Mouse (Mus musculus) cerebellum, postnatal 4 days (tissue): Measurements from ENCODE around the gene Vezf1.
A peak's percentile ranks its signal among the peaks of the same experiment; 100 is the strongest.

Source experiments
- DNase-seq, 2 experiments: peaks; one replicate each; pipeline ENCODE4 v3.0.0; 2022; ENCODE audit warnings: low spot score in 2 of 2, mixed read lengths in 1 of 2

Vezf1 gene

DNA sequence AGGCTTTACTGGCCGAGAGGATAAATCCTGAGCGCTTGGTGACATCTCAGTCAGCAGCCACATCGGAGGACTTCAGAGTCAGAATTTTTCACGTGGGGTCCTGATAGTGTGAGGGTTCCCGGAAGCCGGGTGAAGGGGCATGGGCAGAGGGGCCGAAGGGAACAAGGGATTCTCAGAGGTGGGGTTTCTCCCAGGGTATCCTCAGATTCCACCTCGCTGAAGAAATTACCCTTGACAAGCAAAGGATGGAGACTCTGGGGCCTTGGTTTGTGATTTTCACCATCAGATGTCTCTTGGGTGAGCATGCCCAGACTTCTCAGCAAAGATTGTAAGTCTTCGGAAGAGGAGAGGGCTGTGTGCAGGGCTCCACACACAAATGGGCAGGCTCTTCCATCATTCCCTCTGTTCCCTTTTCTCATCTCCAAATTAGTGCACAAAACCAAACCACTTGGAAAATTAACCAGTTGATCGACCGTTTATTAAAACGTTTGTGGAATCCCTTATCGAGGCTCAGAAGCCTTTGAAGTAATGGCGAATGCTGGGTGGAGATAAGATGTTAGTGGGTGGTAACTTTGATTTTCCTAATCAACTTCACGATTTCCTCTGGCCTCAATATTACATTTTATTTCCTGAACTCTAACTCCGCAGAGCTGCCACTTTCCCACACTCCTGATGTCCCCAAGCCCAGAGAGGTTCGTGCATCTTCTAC is 30.1 kb downstream of the Vezf1 start, which contains the start of gene Cuedc1:
Gene Cuedc1 (plus strand): TSS at position 38 of the 709 bp plus-strand sequence.
- DNase-seq: no peak

DNA sequence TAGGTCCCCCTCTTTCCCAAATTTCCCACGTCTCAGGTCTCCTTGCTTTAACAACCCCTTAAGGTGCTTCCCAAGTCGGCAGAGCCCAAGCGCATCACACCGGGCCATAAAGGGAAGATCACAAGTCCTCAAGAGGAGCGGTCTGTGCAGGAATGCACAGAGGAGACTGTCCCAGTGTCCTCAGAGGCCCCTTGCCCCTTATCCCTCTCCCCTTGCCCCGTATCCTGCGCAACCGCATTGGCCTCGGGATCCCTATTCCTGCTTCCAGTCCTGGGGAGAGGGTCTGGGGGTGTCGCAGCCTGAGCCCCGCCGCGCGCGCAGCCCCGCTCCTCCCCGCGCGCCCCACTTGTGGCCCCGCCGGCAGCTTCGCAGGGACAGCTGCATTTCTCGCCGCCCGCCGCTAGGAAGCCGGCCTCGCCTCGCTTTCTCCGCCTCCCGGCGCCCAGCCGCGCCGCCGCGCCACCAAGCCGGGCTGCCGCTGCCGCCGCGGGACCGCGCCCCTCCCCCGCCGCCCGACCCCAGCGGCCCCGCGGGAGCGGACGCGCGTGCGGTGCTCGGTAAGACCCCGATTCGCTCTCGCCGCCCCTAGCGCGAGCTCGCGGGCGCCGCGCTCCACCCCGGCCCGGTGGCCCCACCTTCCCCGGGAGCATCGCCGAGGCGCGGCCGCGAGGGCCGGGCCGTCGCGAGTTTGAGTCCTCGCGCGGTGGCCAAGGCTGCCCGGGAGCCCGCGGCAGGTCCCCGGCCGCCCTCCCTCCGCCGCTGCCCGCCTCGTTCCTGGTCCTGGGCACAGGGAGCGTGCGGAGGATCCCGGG is 30.9 kb downstream of the Vezf1 start:
- peak; percentile 59 to 78 for DNase-seq

DNA sequence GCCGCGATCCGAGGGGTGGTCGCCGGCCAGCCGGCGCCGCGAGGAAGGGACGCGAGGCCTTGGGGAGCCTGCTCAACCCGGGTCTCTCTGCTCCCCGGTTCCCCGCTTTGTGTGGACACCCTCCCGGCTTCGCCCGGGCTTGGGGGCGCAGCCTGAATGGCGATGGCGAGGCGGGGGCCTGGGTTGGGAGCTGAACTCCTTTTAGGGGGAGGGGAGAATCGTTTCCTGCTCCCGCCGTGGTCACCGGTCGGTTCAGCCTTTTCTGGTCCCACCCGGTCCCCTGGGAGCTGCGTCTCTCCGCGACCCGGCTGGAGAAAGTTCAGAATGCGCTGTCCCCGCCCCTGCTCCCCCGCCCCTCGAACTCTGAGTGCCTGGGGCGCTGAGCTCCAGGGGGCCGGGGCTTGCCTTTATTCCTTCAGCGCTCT is 31.5 kb downstream of the Vezf1 start:
- peak; percentile 32 to 39 for DNase-seq

DNA sequence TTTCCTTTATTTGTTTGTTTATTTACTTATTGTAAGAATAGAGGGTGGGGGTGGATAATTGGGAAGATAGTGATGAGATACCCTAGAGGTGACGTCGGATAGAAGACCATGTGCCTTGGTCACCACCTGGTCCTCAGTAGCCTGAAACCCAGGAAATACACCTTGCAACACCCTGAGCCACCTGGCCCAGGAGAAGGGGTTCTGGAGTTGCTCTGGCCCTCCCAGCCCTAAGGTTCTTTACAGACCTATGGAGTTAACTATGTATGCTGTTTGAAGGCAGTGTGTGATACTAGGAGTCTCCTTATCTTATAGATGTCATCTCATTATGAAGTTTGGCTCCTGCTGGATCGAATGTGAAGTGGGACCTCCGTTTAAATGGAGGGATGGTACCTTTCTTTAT is 32.1 kb downstream of the Vezf1 start:
- no peak for DNase-seq

DNA sequence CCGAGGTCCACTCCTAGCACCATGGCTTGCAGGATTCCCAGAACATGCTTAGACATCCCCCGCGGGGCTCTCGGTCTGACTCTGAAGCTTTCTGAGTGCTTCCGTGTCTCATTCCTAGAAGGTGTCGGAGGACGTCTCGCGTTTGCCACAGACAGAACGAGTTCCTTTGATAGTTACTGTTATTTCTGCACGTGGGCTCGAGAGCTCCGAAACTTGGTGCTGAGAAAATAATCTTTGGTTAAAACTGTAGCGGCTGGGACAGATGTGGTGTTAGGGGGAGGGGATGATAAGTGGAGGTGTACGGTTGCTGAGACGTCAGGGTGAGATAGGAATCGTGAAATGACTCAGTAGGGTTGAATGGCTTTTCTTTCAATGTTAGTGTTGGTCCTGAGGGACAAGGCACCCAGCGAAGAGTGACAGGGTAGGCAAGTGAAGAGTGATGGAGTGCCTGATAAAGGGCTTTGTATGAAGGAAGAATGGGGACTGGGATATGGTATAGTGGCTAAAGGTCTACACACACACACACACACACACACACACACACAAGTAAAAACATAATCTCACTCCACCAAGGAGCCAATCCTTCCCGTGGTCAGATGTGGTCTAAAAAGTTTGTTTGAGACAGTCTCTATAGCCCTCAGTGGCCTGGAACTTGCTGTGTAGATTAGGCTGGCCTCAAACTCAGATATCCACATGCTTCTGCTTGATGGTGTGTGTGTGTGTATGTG is 35.3 kb downstream of the Vezf1 start:
- no peak for DNase-seq

DNA sequence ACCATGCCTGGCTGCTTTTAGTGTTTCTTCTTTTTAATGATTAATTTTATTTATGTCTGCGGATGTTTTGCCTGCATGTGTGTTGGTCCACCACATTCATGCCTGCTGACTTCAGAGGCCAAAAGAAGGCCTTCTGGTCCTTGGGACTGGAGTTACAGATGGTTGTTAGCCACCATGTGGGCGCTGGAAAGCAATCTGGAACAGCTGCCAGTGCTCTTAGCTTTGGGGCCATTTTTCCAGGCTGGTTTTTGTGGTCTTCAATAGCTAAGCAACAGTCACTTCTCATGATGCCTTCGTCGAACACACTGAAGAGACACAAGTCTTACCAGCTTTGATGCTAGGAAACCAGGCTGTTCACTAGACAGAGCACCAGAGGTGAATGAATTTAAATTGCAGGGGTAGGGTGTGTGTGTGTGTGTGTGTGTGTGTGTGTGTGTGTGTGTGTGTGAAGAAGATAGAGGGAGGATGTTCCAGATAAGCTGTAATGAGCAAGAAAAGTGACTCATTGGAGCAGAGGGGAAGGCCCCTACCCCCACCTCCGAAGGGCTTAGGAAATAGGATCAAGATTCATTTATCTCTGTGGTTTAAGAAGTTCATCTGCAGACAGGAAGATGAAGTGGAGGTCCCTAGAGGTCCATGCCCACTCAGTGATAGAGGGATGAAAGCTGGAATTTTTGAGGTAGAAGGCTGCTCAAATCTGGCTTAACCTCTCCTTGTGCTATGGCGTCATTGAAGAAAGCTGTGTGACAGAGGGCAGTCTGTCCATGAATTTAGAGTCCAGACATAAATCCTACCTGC is 37.6 kb downstream of the Vezf1 start:
- no peak for DNase-seq

DNA sequence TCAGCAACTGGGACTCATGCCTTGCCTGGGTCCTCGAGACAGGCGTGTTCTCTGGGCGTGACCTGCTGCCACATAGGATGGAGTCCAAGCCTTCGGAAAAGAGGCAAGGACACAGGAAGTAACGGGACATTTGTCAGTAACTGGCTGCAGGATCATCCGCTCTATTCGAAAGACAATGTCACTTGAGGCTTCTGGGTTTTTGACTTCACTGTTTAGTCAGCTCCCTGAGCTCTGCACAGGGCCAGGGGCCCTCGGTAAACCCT is 38.1 kb downstream of the Vezf1 start:
- no peak for DNase-seq

DNA sequence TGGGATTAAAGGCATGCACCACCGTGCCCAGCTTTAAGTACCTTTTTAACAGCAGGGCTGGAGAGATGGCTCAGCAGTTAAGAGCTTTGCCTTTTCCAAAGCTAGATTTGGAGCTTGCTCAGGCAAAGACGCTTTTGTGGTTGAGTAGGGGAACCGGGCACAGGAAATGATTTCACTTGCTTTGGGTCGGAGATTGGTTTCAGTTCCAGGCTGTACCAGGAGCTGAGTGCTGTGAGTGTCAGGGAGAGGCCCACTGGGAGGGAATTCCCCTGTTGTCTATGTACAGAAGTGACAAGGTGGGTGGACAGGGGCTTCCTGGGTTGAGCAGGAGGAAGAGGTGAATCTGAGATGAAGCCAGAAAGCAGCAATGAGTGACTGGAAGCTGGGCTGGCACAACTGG is 39.3 kb downstream of the Vezf1 start:
- no peak for DNase-seq

DNA sequence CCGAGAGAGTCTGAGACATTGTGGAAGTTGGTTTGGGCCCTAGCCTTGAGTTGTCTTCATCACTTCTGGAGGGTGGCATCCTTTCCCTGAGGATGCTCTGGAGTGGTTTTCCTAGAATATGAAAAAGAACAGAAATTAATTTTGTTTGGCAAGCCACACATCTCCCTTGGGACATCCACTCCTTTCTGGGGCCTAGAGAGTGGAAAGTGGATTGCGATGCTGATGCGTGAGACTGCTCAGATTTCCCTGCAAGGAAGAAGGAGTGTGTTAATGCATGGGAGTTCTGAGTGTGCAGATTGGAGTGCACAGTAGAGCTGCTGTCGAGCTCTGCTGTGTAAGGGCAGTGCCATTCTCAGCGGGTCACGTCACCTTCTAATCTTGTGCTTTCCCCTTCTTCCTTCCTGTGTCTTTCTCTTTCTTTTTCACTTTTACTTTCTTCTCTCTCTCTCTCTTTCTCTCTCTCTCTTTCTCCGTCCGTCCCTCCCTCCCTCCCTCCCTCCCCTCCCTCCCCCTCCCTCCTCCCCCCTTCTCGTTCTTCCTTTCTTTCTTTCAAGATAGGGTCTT is 42.0 kb downstream of the Vezf1 start:
- DNase-seq: no peak

DNA sequence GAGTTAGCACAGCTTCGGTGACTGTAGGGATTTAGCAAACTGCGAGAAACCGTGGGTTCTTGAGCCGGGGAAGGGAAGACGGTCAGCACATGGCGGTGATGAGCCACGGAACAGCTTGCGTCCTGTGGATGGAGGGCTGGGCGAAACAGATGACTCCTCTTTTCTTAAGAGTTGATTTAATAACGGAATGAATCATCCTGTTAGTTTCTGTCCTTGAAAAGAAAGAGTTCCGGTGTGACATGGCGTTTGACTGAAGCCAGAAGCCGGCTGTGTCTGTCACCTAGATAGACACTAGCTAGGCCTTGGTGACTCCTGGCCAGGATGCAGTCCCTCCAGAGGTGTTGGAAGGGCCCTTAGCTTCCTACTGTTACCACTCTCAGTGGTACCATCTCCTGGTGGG is 44.0 kb downstream of the Vezf1 start:
- no peak for DNase-seq

DNA sequence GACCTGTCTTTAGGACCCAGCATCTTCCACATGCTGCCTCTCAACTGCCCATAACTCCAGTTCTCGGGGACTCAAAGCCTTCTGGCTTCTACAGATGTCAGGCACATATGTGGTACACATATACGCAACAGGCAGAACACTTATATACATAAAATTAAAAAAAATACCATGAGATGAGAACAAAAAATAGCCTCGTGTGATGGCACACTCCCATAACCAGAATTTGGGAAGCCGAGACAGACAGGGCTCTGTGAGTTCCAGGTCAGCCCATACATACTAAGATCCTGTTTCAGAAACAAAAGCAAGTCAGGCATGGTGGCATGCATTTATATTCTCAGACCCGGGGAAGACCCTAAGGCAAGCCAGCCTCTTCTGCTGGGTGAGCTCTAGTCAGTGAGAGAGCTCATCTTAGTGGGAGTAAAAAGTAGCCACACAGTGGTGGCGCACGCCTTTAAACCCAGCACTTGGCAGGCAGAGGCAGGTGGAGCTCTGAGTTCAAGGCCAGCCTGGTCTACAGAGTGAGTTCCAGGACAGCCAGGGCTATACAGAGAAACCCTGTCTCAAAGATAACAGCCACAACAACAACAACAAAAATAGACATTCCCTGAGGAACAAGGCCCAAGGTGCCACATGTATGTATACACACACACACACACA is 44.7 kb downstream of the Vezf1 start:
- DNase-seq: no peak

DNA sequence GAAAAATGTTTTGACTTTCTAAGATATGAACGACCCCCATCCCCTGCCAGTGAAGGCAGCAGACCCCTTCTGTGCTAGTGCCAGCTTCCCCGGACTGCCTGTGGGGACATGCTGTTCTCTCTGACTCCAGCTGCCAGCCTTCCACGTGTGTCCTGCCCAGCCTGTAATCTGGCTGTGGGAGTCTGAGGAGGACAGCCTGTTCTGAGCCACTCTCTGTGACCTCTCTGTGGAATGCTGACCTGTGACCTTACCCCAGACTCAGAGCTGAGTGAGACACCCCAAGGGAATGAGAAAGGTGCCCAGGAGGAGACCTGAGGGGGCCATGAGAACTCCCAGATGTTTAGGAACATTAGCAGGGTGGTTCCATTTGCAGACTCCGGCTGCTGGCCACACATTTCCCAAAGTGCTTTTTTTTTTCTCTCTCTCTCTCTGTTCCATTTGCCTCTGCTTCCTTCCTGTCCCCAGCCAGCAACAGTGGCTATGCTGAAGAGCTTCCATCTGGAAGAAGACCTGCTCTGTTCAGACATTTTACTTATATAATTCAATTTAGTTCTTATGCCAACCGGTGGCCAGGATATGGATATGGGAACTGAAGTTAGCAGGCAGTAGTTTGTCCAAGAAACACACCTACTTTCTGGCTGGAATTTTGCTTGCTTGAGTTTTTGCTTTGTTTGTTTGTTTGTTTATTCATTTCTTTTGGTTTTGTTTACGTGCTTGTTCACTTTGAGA is 45.6 kb downstream of the Vezf1 start:
- no peak for DNase-seq

DNA sequence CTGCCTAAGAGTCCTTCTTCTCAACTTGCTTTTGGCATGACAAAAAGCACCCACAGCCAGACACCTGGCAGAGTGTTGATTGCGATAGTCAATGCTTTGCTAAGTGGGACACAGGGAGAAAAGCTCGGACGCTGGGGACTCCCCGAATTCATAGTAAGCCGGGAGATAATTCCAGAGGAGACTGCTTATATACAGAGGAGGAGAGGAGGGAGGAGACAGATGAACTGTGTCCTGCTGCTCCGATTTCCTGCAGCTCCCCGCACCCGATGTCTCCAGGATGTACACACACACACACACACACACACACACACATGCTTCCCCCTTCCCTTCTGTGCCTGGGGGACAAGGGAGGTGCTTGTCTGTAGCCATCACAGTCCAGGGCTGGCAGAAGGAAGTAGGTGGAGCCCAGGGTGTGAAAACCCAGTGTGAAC is 46.8 kb downstream of the Vezf1 start:
- peak in 1 of 2 experiments; percentile 12 for DNase-seq

DNA sequence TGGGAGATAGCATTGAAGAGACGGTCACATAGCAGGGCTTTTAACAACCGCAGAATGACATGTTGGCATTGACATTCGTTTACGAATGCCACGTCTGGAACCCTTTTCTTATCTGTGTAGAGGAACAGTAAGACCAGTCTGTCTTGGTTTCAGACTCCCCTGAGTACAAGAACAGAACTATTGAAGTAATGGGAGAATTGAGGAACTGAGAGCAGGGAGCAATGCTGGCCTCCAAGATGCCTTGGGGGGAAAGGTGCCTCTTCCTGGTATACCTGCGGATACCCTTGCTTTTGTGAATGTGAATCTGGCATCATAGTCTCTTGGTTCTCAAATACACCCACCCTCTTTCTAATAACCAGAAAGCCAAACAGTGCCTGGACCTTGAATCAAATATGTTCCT is 48.5 kb downstream of the Vezf1 start:
- no peak for DNase-seq

DNA sequence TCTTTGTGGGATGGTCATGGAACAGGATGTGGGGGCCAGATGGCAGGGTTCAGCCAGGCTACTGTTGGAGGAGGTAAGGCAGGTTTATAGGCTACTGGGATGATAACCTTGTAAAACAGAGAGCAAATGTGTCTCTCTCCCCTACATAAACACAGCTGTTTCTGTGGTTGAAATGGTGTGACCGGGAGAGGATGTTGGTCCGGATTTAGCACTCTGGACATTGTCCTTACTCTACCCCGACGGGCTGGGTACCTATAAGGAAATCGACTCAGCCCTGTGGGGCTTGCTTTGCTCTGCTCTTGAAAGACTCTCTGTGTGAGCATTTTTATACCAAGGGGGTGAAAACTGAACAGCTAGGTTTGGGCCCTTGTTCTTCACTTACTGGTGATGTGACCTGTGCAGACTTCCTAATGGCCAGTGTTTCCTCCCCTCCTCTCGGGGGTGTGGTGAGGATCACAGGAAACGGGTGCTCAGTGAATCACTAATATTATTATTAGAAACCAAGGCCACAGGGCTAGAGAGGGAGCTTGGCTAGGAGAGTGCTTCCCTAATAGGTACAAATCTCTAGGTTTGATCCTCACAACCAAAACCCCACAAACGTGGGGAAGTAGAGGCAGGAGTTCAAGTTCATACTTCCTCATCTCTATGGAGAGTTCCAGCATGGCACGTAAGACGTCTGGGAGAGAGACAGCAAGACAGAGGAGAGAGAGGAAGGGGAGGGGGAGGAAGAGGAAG is 49.4 kb downstream of the Vezf1 start:
- no peak for DNase-seq

DNA sequence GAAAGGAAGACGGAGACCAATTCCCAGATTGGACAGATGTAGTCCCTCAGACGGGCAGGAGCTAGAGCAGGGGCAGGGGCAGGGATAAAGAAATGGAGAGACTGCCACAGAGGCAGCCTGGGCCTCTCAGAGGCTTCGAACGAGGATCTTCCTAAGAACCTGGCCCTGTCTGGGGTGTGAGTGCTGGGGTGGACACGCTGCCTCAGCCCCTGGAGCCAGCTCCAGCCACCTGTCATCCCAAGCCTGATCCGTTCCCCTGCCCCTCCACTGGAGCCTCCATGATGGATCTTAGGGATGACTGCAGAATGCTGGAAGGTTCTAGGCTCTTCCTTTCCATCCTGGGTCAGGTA is 50.0 kb downstream of the Vezf1 start:
- DNase-seq: no peak

DNA sequence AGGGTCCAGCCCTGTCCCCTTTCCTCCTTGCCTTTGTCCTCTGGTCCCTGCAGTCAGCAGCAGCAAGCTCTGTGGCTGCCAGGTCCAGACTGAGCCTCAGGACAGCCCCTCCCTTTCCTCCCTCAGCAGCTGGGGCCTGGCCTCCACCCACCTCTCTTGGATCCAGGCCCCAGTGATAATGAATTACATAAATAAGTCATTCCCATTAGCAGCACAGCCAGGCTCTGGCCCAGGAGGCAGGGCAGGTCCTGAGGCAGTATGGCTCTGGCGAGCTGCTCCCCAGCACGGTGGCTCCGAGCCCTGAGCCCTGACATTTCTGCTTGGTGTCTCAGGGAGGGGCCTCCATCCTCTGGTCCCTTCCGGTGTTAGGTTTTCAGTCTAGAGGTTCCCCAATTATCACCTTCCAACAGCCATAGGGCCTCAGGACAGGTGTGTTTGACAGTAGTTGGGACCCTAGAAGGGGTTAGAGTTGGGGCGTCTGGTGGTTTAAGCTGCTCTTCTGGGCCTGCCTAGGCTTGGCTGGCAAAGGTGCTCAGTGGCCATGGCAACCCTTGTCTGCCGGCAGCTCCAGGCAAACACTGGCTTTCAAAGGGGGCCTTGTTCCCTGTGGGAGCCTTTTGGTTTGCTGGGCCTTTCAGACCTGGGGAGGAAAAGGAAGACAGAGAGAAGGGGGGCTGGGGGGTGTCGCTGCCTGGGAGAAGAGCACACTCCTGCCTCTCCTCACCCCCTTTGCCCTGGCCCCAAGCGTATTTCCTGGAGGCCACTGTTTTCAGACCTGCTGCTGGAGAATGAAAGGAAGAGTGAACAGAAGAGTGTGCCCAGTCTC is 51.0 kb downstream of the Vezf1 start:
- DNase-seq: peak; percentile 38 to 70

DNA sequence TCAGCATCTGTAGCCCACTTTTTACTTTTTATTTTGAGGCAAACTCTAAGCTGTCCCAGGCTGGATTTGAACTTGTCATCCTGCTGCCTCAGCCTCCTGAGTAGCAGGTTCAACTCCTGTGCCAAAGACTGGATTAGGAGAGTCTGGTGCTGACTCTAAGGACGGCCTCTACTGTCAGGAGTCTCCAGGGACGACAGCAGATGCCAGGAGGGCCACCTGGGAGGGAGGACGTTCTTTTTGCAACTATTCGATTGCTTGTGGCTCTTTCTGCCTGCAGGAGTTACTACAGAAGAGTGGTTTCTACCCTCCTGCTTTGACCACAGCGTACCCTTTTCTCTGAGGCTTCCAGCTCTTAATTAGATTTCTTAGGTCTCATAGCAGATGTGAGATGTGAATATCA is 54.5 kb downstream of the Vezf1 start:
- DNase-seq: no peak

DNA sequence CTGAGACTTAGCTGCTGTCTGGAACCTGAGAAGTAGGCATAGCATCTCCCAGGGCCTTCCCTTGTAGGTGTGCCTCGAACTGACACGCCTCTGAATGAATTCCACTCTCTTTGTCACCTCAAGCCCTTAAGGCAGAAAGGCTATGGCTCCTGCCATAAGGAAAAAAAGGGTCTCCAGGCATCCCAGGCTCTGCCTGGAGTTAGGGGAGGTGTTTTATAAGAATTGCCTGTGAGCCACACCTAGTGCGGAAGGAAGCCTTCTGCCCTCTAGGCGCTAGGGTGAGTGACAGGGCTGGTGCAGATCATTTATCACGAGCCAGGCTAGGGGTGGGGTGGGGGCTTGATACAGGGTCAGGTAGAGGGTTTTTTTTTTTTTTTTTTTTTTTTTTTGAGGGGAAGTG is 54.9 kb downstream of the Vezf1 start:
- DNase-seq: no peak
